Mouse (Mus musculus) T-helper 1 cell (primary cell): Measurements from ENCODE around the gene Arpp21.

Experiments
- in situ Hi-C: fragments of 300-600 bp; cut with MboI, MseI; formaldehyde crosslinking; loops from one replicate; pipeline ENCODE4 v1.15.1; 2025; ENCODE audit warnings: high pct_unique_total_duplicates

Arpp21 gene

GRCm38 (mm10) chr9:112023111-112023510, 212.6 kb downstream of the Arpp21 start:
- in situ Hi-C loops, result no loop called here
